Mouse (Mus musculus) C2C12 (cell line): Measurements from ENCODE around the gene Sys1.

ENCODE experiments used
- CTCF ChIP-seq: IDR thresholded peaks from one replicate; pipeline ENCODE4 v1.5.1; 2011; ENCODE audit not compliant: control insufficient read depth, insufficient read depth, insufficient read length
- USF1 ChIP-seq: IDR thresholded peaks from one replicate; pipeline ENCODE4 v1.6.1; 2011; ENCODE audit warnings: low read depth, mild to moderate bottlenecking, control low read depth, moderate library complexity

DNA sequence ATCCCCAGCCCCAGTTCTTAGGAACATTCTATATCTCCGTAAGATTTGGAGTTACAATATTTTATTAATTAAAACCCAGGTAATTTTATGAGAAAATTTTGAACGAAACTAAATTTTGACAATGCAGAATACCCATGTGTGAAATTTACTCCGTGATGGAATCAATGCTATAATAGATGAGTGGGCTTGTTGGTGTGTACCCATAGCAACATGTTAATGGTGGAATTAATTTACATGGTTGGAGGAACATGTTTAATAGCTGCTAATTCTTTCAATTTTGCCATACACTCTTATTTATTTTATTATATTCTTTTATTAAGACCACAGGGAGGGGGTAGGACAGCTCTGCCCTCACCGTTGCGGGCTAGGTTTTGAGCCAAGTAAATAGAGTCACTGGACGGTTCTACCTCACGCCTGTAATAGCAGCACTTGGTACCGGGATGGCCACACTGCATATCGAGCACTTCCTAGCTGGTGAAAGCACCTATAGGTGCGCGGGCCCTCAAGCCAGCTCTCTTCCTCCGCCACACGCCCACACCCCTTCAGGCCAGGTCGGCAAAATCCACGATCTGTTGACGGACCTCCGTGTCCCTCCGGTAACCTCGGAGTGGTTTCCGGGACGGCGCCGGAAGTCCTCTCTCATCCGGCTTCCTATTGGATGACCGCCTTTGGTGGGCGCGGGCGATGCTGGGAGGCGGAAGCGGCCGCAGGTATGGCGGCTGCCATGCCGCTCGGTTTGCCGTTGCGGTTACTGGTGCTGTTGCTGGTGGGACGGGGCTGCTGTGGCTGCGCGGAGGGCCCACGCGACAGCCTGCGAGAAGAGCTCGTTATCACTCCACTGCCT is 40.3 kb downstream of the Sys1 start, which contains the start of gene Pigt:
- no peak for TF ChIP-seq CTCF
- no peak for TF ChIP-seq USF1
